Mouse (Mus musculus) embryonic facial prominence, embryonic 13.5 days (tissue): Measurements from ENCODE around the gene Ankrd40. TPM values are rescaled to one million over a fixed set of nuclear protein-coding genes. Genes with fewer than 3 reads are reported as not detected.
A peak's percentile ranks its signal among the peaks of the same experiment; 100 is the strongest.

ENCODE experiments used
- ATAC-seq: fragments of 200-750 bp; cut with Nextera tagmentation; 2 replicates; pipeline ENCODE4 v1.8.0; 2017; ENCODE audit warnings: low read depth; ENCODE audit not compliant: insufficient number of reproducible peaks, insufficient read depth, low FRiP score, low TSS enrichment
- H3K27ac ChIP-seq: fragments of 300-500 bp; sonication (generic); 2 replicates; pipeline ENCODE4 v1.5.1; 2015; ENCODE audit warnings: moderate library complexity, mild to moderate bottlenecking, inconsistent platforms
- H3K27me3 ChIP-seq: fragments of 300-500 bp; sonication (generic); 2 replicates; pipeline ENCODE4 v1.6.1; 2015; ENCODE audit warnings: mild to moderate bottlenecking, inconsistent platforms
- H3K36me3 ChIP-seq: fragments of 300-500 bp; sonication (generic); 2 replicates; pipeline ENCODE4 v1.6.1; 2015; ENCODE audit warnings: mild to moderate bottlenecking, inconsistent platforms
- H3K4me1 ChIP-seq: fragments of 300-500 bp; sonication (generic); 2 replicates; pipeline ENCODE4 v1.6.1; 2015; ENCODE audit warnings: inconsistent platforms
- H3K4me2 ChIP-seq: fragments of 300-500 bp; sonication (generic); 2 replicates; pipeline ENCODE4 v1.6.1; 2015; ENCODE audit warnings: moderate library complexity, mild to moderate bottlenecking, inconsistent platforms
- H3K4me3 ChIP-seq: fragments of 300-500 bp; sonication (generic); 2 replicates; pipeline ENCODE4 v1.5.1; 2015; ENCODE audit warnings: mild to moderate bottlenecking, inconsistent platforms
- H3K9ac ChIP-seq: fragments of 300-500 bp; sonication (generic); 2 replicates; pipeline ENCODE4 v1.6.1; 2015; ENCODE audit warnings: mild to moderate bottlenecking, inconsistent platforms
- H3K9me3 ChIP-seq: fragments of 300-500 bp; sonication (generic); 2 replicates; pipeline ENCODE4 v1.6.1; 2016; ENCODE audit warnings: inconsistent platforms
- WGBS: fragments of 180-500 bp; shearing (Covaris S2); methylation state at CpG from one replicate; pipeline ENCODE4 v1.1.7; 2015; ENCODE audit warnings: mixed read lengths; 5-methylcytosine and 5-hydroxymethylcytosine counted together
- polyA plus RNA-seq: library from polyadenylated mRNA; unstranded; fragments of >200 nt; fragmentation: Nextera tagmentation; extraction: Ambion mirVana; gene quantifications from 2 replicates; pipeline ENCODE4 v1.2.1, GENCODE M21; 2015

Ankrd40 gene
- polyA plus RNA-seq, 1 experiment from 2014 or later, result 16.6 TPM

DNA sequence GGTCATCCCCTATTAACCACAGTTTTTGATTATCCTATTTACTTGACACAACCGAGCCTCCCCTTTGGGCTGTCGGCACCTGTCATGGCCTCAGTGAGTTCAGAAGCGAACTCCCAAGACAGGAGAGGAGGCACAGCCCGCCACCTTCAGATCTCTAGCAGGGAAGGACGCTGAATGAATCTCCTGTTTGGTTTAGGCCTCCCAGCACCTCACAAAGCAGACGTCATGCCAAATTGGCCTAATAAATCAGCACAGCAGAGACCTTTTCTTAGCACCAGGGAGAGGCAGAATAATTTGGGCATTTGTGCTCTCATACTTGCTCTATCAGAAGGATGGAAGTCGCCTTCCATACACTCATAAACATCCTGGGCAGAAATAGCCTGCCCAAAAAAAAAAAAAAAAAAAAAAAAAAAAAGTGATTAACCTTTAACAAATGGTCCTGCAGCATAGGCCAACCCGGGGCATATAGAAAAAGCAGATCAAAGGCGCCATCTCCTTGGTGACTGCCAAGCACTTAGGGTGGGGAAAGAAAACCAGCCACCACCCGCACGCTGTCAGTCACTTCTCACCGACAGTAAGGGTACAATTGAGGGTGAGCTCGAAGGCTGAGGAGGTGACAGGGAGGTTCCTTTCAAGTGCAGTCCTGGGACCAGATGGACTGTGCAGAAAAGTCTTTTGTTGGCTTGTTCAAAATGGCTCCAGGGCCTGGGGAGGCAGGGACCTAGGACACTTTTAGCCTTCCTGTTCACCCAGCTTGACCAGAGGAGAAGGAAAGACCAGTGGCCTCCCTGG is 14.5 kb downstream of the Ankrd40 start:
- no peak overlapping the region for H3K4me3 ChIP-seq
- no peak overlapping the region for H3K27ac ChIP-seq
- H3K9me3 ChIP-seq, result no peaks in the 10 kb centered on the region
- no peak for ATAC-seq
- H3K4me1 ChIP-seq, result peaks cover 14% of the 10 kb centered on the region; the same call in 1 of the 2 replicates
- H3K9ac ChIP-seq, result no peak overlapping the region
- H3K27me3 ChIP-seq, result no peaks in the 10 kb centered on the region
- peaks cover 33% of the 10 kb centered on the region for H3K36me3 ChIP-seq
- no peak overlapping the region for H3K4me2 ChIP-seq
- WGBS, result 63% methylated on average over 13 of the region's 13 CpGs

DNA sequence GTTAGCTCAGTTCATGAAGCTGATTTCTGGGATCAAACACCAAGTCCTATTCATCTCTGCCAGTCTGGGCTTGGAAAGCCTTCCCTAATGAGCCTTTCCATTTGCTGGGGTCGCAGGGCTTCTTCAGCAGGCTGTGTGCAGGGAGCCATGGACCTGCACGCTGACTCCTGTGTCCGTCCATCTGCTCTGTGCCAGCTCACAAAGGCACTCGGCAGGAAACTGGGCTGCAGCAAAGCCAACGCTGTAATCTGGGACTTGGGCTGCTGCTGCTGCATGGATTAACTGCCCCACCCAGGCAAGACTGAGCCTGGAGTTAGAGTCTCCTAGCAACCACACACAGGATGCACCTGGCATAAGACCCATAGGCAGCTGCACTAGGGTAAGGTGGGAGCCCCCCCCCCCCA is 16.2 kb downstream of the Ankrd40 start:
- no peaks in the 10 kb centered on the region for H3K9me3 ChIP-seq
- WGBS, result 46% methylated on average over 5 of the region's 5 CpGs
- no peak overlapping the region for H3K27ac ChIP-seq
- no peak for ATAC-seq
- H3K36me3 ChIP-seq, result peaks cover 16% of the 10 kb centered on the region
- H3K4me3 ChIP-seq, result no peak overlapping the region
- no peak overlapping the region for H3K9ac ChIP-seq
- H3K4me1 ChIP-seq, result peaks cover 14% of the 10 kb centered on the region; the same call in 1 of the 2 replicates
- H3K27me3 ChIP-seq, result no peaks in the 10 kb centered on the region
- no peak overlapping the region for H3K4me2 ChIP-seq

DNA sequence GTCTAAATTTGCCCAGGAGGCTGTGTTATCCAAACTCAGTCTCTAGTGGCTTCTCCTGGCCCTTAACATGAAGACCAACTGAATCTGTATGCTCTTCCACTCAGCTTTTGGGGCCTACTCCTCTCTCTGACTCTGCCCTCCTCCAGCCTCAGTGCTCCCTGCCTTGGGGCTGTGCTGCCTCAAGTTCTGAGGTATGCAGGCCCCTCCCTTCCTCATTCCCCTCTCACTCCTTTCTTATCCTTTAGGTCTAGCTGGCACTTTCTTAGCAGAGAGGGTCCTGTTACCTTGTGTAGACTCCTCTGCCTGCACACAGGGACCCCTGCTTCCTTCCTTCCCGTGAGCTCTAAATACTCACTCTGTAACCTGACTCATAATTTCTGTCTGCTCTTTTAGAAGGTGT is 16.7 kb downstream of the Ankrd40 start:
- H3K9ac ChIP-seq, result no peak overlapping the region
- no peaks in the 10 kb centered on the region for H3K9me3 ChIP-seq
- H3K27ac ChIP-seq, result 0 out of 2 replicates have a peak overlapping the region, but pooled peaks have one; percentile 22
- WGBS, result 32% methylated on average over 1 of the region's 1 CpGs
- no peaks in the 10 kb centered on the region for H3K27me3 ChIP-seq
- no peak overlapping the region for H3K4me2 ChIP-seq
- peaks cover 12% of the 10 kb centered on the region for H3K36me3 ChIP-seq
- ATAC-seq, result no peak
- peaks cover 14% of the 10 kb centered on the region; the same call in 1 of the 2 replicates for H3K4me1 ChIP-seq
- no peak overlapping the region for H3K4me3 ChIP-seq

DNA sequence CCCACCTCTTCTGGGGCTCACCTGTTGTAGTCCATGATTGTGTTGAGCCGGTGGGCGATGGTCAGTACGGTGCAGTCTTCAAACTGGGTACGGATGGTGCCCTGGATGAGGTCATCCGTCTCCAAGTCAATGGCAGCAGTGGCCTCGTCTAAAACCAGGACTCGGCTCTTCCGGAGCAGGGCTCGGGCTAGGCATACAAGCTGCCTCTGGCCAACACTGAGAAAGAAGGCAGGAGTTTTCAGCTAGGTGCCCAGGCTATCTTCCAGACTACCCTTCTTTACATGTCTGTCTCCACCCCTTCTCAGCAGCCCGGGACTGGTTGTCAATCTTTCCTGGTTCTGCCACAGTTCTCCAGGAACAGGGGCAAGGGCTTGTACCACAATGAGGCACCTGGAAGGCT is 18.1 kb downstream of the Ankrd40 start:
- 84% methylated on average over 10 of the region's 10 CpGs for WGBS
- H3K4me2 ChIP-seq, result no peak overlapping the region
- H3K9me3 ChIP-seq, result no peaks in the 10 kb centered on the region
- H3K4me1 ChIP-seq, result peaks cover 14% of the 10 kb centered on the region; the same call in 1 of the 2 replicates
- H3K4me3 ChIP-seq, result no peak overlapping the region
- no peak overlapping the region for H3K27ac ChIP-seq
- H3K9ac ChIP-seq, result no peak overlapping the region
- no peak for ATAC-seq
- H3K27me3 ChIP-seq, result no peaks in the 10 kb centered on the region
- peaks cover 2% of the 10 kb centered on the region for H3K36me3 ChIP-seq

DNA sequence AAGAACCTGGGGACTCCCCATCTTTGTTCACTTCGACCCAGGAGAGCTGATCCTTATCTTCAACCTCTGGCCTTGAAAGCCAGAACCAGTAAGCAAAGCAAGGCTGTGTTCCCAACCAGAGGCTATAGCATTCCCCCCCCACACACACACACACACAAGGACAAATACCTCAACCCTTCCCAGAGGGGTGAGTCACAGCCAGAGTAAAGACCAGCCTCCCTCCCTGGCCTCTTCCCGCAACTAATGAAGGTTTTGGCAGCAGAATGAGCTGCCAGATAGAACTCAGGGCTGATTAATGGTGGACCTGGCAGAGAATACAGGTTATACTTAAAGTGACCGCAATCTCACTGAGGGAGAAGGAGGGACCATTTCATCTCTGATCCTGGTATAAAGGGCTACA is 18.8 kb downstream of the Ankrd40 start:
- peaks cover 14% of the 10 kb centered on the region; the same call in 1 of the 2 replicates for H3K4me1 ChIP-seq
- H3K9ac ChIP-seq, result no peak overlapping the region
- no peak overlapping the region for H3K4me2 ChIP-seq
- H3K9me3 ChIP-seq, result no peaks in the 10 kb centered on the region
- H3K36me3 ChIP-seq, result no peaks in the 10 kb centered on the region
- no peak overlapping the region for H3K4me3 ChIP-seq
- 58% methylated on average over 3 of the region's 3 CpGs for WGBS
- no peak overlapping the region for H3K27ac ChIP-seq
- ATAC-seq, result no peak
- no peaks in the 10 kb centered on the region for H3K27me3 ChIP-seq

DNA sequence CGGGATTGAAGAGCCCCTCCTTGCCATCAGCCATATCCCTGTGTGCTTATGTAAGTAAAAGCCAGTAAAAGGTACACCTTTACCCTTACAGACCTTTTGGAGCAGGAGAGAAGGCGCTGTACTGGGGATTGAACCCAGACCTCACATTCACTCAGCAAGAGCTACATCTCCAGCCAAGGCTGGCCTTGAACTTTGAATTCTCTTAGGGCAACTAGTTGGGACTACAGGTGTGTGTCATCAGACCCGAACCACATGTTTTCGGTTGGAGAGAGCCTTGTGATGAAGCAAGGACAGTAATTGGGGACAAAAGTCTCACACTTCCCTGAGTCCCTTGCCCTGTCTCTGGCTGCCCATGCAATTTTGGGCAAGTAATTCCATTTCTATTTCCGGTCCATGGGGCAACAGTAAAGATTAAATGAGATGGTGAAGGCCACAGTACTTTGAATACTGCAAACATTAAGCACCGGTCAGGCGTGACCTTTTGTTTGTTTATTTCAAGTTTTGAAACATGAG is 19.3 kb downstream of the Ankrd40 start:
- no peak overlapping the region for H3K4me2 ChIP-seq
- no peak for ATAC-seq
- no peaks in the 10 kb centered on the region for H3K27me3 ChIP-seq
- 80% methylated on average over 7 of the region's 7 CpGs for WGBS
- H3K27ac ChIP-seq, result no peak overlapping the region
- H3K9me3 ChIP-seq, result no peaks in the 10 kb centered on the region
- H3K9ac ChIP-seq, result no peak overlapping the region
- peaks cover 14% of the 10 kb centered on the region; the same call in 1 of the 2 replicates for H3K4me1 ChIP-seq
- H3K4me3 ChIP-seq, result no peak overlapping the region
- no peaks in the 10 kb centered on the region for H3K36me3 ChIP-seq

DNA sequence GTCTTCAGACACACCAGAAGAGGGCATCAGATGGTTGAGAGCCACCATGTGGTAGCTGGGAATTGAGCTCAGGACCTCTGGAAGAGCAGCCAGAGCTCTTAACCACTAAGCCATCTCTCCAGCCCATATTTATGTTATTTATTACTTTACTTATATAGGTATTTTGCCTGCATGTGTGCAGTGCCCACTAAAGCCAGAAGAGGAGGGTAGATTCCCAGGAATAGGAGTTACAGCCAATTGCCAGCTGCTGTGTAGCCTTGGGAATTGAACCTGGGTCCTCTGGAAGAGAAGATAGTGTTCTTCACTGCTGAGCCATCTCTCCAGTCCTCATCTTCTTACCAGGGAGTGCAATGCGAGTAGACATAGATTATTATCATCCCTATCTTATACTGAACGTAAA is 22.0 kb downstream of the Ankrd40 start:
- Histone ChIP-seq H3K4me3 (no peak overlapping the region), H3K27ac (no peak overlapping the region), H3K27me3 (no peaks in the 10 kb centered on the region), H3K9me3 (no peaks in the 10 kb centered on the region), H3K4me1 (peaks cover under 1% of the 10 kb centered on the region; the same call in 1 of the 2 replicates), H3K4me2 (no peak overlapping the region), H3K36me3 (no peaks in the 10 kb centered on the region), H3K9ac (no peak overlapping the region)
- no peak for ATAC-seq
- 83% methylated on average over 2 of the region's 2 CpGs for WGBS

DNA sequence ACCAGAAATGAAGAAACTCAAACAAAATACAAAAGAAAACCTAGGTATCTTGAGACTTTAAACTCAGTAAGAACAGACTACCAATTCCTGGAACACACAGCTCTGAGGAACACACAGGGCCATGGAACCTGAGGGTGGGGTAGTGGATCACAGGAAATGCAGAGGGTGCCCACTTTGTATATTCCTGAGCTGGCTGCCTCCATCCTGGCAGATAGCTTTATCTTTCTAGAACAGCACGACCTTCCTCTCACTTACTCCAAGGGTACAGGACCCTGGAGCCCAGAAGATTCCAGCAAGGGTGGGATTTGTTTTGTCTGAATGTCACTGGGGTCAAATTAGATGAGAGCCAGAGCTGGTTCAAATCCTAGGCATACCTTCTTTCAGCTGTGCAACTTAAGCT is 22.5 kb downstream of the Ankrd40 start:
- no peak overlapping the region for H3K4me2 ChIP-seq
- H3K27me3 ChIP-seq, result no peaks in the 10 kb centered on the region
- ATAC-seq, result no peak
- H3K9me3 ChIP-seq, result no peaks in the 10 kb centered on the region
- H3K36me3 ChIP-seq, result no peaks in the 10 kb centered on the region
- no peak overlapping the region for H3K27ac ChIP-seq
- no peak overlapping the region for H3K4me3 ChIP-seq
- 74% methylated on average over 1 of the region's 1 CpGs for WGBS
- H3K4me1 ChIP-seq, result no peaks in the 10 kb centered on the region
- H3K9ac ChIP-seq, result no peak overlapping the region

DNA sequence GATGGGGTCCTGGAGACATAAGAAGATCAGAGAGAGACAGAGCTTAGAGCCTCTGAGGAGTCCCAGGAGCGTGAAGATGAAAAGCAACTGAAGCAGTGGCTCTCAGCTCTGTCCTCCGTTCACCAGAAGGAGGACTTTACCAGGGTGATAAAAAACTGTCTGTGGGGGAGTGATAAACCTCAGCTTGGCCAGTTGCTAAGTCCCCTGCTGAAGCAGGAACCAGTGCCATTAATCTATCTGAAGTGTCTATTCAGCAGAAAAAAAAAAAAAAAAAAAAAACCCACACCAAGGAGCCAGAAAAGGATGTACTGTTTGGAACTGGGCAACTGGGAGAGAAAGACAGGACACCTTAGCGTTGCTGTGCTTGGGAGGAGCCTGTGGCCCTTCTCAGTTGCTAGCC is 23.3 kb downstream of the Ankrd40 start:
- no peaks in the 10 kb centered on the region for H3K9me3 ChIP-seq
- no peaks in the 10 kb centered on the region for H3K4me1 ChIP-seq
- H3K27me3 ChIP-seq, result no peaks in the 10 kb centered on the region
- H3K4me3 ChIP-seq, result no peak overlapping the region
- ATAC-seq, result no peak
- H3K9ac ChIP-seq, result no peak overlapping the region
- no peak overlapping the region for H3K27ac ChIP-seq
- 36% methylated on average over 3 of the region's 3 CpGs for WGBS
- H3K36me3 ChIP-seq, result no peaks in the 10 kb centered on the region
- H3K4me2 ChIP-seq, result no peak overlapping the region

DNA sequence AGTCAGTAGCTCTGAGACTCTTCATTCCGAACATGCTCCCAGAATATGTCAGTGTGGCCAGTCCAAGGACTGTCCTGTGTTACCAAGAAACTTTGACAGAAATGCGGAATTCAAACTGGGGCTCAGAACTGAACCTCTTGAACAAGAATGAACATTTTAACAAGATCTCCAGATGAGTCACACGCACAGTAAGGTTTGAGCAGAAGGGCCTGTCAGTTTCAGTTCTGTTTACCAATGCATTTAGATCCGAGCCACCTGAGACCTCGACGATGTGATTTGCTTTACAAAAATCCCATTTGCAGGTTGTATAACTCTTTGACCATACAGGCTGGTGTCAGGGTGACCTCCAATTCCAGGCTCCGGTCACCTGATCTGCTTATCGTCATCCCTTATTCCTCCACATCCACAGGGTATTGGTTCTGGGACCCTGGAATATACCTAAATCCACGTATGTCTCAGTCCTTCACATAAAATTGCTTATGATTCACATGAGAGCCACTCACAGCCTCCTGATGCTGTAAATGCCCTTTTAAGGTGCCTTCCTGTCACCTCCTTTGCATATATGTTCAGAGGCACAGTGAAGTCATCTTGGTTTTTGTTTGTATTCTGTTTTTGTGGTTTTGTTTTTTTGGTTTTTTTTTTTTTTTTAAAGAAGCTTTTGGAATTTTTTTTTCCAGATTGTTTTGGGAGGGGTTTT is 27.9 kb downstream of the Ankrd40 start:
- WGBS, result 86% methylated on average over 9 of the region's 9 CpGs
- Histone ChIP-seq H3K4me1 (no peaks in the 10 kb centered on the region), H3K36me3 (no peaks in the 10 kb centered on the region), H3K9me3 (no peaks in the 10 kb centered on the region), H3K9ac (no peak overlapping the region), H3K27me3 (0 out of 2 replicates have a peak, but pooled peaks cover 4% of the 10 kb centered on the region), H3K4me3 (no peak overlapping the region), H3K27ac (no peak overlapping the region), H3K4me2 (no peak overlapping the region)
- ATAC-seq, result no peak

DNA sequence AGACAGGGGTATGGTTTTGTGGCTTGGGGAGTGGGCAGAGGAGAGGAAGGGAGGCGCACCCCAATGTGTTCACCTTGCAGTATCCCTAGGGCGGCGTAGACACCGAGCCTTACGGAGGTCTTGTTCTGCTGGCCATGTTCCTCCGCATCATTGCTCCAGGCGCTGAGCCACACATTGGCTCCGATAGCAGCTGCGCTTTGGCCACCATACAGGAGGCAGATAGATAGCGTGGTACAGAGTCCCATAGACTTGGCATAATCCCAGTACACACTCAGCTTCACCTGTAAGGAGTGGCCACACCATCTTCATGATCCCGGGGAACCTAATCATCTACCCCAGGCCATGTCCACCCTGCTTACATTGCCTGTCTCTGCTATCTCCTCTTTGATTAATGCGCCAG is 31.4 kb downstream of the Ankrd40 start:
- Histone ChIP-seq H3K4me2 (no peak overlapping the region), H3K27ac (no peak overlapping the region), H3K4me3 (no peak overlapping the region), H3K9me3 (no peaks in the 10 kb centered on the region), H3K4me1 (0 out of 2 replicates have a peak, but pooled peaks cover 9% of the 10 kb centered on the region), H3K27me3 (0 out of 2 replicates have a peak, but pooled peaks cover 4% of the 10 kb centered on the region), H3K36me3 (no peaks in the 10 kb centered on the region), H3K9ac (no peak overlapping the region)
- WGBS, result 97% methylated on average over 12 of the region's 12 CpGs
- no peak for ATAC-seq
